Mouse (Mus musculus): Measurements from ENCODE around the gene Gal3st1.

- TF ChIP-seq CTCF (IDR thresholded peaks at IDR 0.05; ENCODE audit: low read depth, low read length) (no peak), POLR2A (IDR thresholded peaks at IDR 0.05; ENCODE audit: extremely low read depth, insufficient read depth, low read length) (no peak)
Measured at GRCm38 (mm10) chr11:3993132-3993531, 9.7 kb downstream of the Gal3st1 start.
